Mouse (Mus musculus) testis, adult 2 months (tissue): Measurements from ENCODE around the gene Cyp2d10.

Experiments
- CTCF ChIP-seq: fragments of 200-500 bp; IDR thresholded peaks from 2 replicates; pipeline ENCODE4 v1.5.1; 2012; ENCODE audit warnings: low read depth, mild to moderate bottlenecking, inconsistent platforms, low read length, moderate library complexity; ENCODE audit not compliant: control insufficient read depth, insufficient read depth, insufficient replicate concordance
- POLR2A ChIP-seq: fragments of 200-500 bp; IDR thresholded peaks from 2 replicates; pipeline ENCODE4 v1.6.1; 2012; ENCODE audit warnings: low read depth, mild to moderate bottlenecking, inconsistent platforms, low read length, moderate library complexity; ENCODE audit not compliant: control insufficient read depth

- TF ChIP-seq CTCF: no peak
- no peak for TF ChIP-seq POLR2A
Observed at GRCm38 (mm10) chr15:82407536-82407935, 541 bp upstream of the Cyp2d10 start.
